Mouse (Mus musculus) cerebellum, adult 11 months (tissue): ENCODE measurements around the gene Cnrip1.
"Not testable (repeated sequence)": the region's sequence is repeated elsewhere in the genome, so short reads cannot be mapped to it uniquely, and the experiment has no call there.

ENCODE experiments used
- DNase-seq: peaks from one replicate; pipeline ENCODE4 v3.0.0; 2022

The Cnrip1 gene

DNA sequence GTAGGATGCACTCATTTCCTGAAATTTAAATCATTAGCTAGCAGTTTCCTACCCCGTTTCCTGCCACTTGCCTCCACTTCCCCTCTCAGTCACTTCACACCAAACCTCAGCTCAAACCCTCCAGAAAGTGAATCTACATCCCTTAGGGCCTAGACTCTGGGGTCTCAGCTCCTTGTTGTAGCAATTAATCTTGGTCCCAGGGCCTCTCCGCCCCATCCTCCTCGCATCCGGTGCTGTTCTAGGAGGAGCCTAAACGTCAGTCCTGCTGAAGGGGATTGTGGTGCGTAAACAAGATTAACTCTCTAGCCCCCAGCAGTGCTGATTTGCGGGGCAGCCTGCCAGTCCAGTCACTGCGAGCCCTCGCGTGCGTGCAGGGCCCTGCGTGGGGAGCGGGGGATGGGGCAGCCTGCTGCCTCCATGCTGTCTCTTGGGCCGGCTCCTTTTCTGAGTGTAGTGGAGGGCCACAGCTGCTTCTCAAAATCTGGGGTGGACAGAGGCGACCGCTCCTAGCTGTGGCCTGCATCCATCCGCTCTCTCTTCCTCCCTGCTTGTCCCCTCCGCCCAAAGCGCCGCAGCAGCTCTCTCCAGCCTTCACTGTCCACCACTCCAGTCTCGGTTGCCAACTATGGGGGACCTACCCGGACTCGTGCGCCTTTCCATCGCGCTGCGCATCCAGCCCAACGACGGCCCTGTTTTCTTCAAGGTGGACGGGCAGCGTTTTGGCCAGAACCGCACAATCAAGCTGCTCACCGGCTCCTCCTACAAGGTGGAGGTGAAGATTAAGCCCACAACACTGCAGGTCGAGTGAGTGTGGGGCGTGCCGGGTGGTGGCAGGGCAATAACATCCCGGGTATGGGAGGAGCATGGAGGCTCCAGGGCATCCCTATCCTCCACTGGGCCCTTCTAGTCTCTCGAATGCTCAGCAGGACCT is at the start of gene Cnrip1, which contains the start of gene Plek:
Gene Cnrip1, plus strand, starts transcription at position 42 of the 931 bp plus-strand sequence.
Gene Plek, minus strand, starts transcription at position 837 of the 931 bp plus-strand sequence.
- DNase-seq: peak; percentile 83

DNA sequence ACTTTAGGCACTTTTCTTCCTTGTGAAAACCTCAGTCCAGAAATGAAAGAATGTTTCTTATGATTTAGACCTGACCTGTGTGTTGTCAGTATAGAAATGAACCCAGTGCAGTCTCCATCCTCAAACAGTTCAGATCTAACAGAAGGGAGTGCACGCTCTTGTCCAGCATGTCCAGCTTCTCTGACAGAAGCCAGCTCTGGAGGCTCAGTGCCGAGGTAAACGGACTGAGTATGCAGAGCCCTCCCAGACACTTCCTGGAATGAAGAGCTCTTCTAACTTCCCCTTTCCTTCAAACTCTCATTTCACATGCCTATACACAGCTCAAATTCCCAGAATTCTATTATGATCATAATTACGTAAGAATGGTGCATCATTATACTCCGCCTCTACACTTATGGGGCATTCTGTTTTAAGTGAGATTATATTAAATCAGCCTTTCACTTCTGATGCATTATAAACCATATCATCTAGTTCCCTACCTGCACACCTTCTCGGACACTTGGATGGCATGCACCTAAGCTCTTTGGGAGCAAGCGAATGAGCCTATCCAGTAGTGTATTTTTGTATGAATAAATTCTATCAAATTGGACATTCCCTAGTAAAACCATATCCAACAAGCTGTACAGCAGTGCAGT is 48.5 kb upstream of the Cnrip1 start:
- no peak for DNase-seq

GRCm38 (mm10) chr11:17003757-17004156 is 47.6 kb upstream of the Cnrip1 start:
- DNase-seq: no peak

GRCm38 (mm10) chr11:17004899-17005846 is 46.2 kb upstream of the Cnrip1 start:
- DNase-seq: no peak

- DNase-seq: not testable (repeated sequence)
Measured at GRCm38 (mm10) chr11:17006526-17006925, 44.9 kb upstream of the Cnrip1 start.

DNA sequence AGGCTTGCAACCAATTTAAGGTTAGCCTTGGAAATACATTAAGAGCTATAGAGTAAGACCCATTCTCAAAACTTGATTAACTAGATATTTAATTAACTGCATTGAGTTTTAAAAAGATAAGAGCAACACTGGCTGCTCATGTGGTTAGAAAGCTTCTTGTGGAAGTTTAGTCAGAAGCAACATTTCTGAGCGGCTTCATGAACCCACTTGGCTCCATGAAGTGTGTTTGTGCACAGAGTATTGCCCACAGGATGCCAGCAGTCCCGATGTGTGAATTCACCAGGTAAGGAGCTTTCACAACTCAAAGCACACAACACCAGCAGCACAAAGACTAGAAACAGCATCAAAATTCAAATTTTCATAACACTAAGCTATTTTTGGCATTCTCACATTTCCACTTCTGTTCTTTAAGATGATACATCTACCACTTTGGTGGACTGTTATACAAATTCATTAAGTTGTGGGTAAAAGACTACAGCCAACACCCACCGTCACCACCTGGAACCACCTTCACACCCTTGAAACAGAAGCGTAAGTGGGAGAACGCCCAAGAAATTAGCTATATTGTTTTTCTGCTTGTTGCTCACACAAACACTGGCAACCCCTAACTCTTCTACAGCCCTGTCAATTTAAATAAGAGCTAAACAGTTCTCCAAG is 43.7 kb upstream of the Cnrip1 start:
- no peak for DNase-seq

DNA sequence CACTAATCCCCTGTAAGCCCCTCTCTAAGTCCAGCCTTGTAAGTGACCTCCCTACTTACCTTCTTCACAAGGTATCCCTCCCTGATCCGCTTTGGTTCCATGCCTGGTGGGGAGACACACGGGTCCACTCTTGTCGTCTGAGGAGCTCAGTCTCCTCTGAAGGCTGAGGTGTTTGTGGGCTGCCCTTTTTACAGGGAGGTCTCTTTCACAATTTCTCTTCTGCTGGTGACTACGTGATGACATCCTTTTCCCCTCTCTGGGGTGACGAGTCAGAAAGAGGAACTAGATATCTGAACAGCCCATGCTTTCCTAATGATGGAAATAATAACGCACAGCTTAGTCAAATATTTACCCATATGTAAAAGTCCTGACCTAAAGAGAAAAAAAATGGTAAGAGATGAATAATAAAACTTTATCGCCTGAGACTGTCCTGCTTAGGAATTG is 42.9 kb upstream of the Cnrip1 start:
- no peak for DNase-seq

DNA sequence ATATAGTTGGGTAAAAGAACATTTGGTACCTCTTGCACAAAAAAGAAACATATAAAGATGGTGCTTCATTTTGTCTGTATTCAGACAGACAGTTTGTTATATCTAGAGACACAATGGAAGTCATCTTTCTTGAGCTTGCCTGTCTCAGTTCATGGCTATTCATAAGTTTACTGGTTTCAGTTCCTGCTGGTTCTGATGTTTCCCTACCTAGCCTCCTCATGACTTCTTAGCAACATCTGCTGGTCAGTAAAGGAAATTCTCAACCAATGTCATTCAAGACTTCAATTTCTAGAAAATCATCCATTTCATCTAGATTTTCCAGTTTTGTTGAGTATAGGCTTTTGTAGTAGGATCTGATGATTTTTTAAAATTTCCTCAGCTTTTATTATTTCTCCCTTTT is 38.4 kb upstream of the Cnrip1 start:
- no peak for DNase-seq

- no peak for DNase-seq
Measured at GRCm38 (mm10) chr11:17019328-17019727, 32.1 kb upstream of the Cnrip1 start.

- DNase-seq: peak; percentile 9
Measured at GRCm38 (mm10) chr11:17023206-17023605, 28.2 kb upstream of the Cnrip1 start.

- DNase-seq: no peak
Measured at GRCm38 (mm10) chr11:17023984-17024383, 27.4 kb upstream of the Cnrip1 start.

DNA sequence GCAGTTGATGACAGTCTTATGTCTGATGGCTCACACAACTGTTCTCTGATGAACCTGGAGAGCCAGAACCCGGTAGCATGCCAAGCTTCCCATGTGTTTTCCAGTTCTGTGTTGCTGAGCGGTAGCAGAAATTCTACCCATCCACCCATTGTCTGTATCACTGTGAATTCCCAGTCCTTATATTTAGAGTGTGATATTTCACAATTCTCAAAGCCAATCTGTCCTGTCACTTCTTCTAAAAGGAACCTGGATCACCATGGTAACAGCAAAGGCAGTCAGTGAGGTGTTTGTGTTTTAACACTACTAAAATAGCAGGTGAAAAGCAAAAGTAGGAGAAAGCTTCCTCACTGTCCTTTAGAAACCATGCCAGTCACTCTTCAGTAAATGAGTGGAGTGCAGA is 5.6 kb upstream of the Cnrip1 start:
- no peak for DNase-seq

DNA sequence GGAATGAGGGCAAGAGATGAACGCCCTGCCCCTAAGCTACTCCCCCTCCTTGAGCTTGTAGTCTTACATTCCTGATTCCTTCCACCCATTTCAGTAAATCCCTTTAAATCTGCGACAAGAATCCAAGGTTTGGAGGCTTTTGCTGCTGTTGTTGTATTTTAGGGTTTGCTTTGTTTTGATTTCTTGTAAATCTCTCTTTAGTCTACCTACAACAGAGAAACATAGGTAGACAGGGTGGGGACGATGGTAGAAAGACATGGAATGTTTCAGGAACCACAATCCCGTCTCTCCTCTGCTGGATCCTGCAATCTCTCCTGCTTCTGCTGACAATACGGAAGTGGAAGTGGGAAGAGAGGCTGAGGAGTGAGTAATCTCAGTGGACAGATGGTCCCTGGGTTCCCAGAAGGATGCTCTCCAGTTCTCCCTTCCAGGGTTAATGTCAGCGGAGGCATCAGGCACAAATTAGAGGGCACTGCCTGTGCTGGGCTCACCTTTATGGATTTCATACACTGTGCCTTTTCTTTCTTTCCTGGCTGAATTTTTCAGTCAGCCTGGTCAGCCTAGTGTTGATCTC is 1.2 kb downstream of the Cnrip1 start:
- peak; percentile 53 for DNase-seq

- not testable (repeated sequence) for DNase-seq
Measured at GRCm38 (mm10) chr11:17069360-17069759, 18.0 kb downstream of the Cnrip1 start.

- no peak for DNase-seq
Measured at GRCm38 (mm10) chr11:17075656-17076055, 24.3 kb downstream of the Cnrip1 start.

- DNase-seq: no peak
Measured at GRCm38 (mm10) chr11:17082086-17082485, 30.7 kb downstream of the Cnrip1 start.

DNA sequence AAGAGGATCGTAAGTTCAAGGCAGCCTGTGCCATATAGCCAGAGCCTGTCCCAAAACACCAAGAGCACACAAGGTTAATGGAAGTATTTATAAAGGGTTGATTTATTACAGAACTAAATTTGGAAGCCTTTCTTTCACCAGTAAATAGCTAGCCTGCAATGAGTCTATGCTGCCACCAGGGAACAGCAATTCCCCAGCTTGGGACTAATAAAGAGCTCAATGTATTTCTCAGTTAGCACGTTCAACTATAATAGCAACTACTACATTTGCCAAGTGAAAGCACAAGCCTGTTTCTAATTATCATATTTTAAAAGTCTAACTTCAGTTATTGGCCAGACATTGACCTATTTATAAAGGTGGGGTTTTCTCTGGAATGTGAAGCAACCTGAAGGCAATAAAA is 31.6 kb downstream of the Cnrip1 start:
- DNase-seq: no peak

GRCm38 (mm10) chr11:17083455-17083854 is 32.1 kb downstream of the Cnrip1 start:
- no peak for DNase-seq

- no peak for DNase-seq
Measured at GRCm38 (mm10) chr11:17083866-17084265, 32.5 kb downstream of the Cnrip1 start.

DNA sequence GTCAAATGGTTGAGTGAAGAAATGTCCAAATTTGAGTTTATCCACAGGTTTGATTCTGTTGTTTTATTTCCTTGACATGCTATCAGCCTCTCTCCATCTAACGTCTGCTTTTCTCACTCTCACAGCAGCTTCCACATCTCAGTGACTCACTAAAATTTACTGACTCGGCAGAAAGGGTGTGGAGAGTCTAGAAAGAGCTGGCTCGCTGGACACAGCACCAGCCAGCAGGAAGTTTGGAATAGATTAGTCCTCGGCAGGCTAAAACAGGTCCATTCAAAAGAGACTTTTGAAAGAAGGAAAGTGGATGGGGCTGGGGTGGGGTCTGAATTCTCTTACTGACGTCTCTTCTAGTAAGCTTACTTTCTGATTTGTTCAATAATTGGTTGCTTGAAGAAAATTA is 34.7 kb downstream of the Cnrip1 start:
- DNase-seq: no peak

DNA sequence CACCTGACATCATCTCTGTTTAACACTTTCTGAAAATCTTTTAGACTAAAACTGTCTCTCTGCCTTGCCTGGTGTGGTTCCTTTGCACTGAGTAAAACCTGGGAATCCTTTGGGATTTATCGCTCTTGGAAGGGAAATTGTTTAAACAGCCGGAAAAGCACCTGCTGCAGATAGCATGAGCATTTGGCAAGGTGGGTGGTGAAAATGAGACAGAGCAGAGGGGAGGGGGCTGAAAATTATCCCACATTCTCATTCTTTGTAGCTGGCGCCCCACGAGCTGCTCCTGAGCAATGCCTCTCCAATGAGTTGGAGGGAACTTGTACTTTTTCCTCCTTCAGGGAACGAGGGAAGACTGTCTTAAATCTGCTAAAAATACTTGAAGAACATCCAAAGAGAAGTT is 55.5 kb downstream of the Cnrip1 start:
- DNase-seq: no peak

- no peak for DNase-seq
Measured at GRCm38 (mm10) chr11:17107359-17107758, 56.0 kb downstream of the Cnrip1 start.
